Mouse (Mus musculus): ENCODE measurements at regions not wholly inside any gene's neighbourhood (a gene's known extent, or its start where the extent isn't known, plus 50 kb on each side); places are given as distances from the start of the nearest gene placed in this dataset.
"Not testable (repeated sequence)": the region's sequence is repeated elsewhere in the genome, so short reads cannot be mapped to it uniquely, and the experiment has no call there.

DNA sequence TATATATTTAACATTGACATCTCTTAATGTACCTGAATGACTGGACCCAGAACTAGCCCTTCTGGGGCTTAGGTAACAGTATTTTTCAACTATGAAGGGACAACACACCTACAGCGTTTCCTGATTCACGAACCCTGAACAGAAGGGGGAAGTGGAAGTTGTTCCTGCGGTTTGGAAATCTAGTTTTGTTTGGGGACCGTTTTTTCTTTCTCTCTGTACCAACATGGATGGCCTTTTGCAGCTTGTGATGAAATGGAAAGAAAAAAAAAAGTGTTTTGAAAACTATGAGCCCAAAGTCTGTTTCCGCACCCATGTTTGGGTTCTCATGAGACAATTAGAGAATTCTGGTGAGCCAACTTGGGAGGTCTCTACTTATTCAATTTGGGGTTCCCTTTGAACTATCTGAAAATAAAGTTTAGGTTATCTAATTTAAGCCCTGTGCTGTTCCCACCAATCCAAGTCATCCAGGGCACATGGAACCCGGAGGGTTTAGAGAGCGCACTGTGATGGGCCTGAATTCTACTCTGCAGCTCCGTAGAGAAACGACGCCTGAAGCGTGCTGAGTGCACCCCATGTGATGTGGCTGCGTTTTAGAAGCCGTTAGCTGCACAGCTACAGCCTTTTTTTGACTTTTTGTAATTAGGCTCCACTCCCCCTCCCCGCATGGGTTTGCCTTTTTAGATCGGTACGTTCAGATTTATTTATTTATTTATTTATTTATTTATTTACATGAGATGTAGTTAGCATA is 137.0 kb upstream of the Rapgef5 start:
- DNase-seq (ENCODE audit: low spot score), result no peak

DNA sequence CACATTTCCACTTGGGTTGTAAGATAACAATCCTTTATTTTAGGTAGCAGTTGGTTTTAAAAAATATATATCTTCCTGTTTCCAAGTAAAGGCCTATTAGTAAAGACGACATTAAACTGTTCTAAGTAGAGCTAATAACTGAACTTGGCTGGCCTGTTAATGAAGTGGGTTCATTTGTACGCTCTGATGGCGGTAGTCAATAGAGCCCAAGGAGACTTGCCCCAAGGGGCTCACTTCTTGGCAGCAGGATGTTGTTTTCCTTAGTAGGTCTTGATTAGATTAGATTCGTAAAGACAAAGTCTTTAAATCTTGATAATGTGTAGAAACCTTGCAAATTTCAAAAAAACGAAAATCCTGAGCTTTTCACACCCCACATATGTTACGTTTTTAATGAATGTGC is 135.4 kb upstream of the Rapgef5 start:
- no peak for DNase-seq (ENCODE audit: low spot score)

DNA sequence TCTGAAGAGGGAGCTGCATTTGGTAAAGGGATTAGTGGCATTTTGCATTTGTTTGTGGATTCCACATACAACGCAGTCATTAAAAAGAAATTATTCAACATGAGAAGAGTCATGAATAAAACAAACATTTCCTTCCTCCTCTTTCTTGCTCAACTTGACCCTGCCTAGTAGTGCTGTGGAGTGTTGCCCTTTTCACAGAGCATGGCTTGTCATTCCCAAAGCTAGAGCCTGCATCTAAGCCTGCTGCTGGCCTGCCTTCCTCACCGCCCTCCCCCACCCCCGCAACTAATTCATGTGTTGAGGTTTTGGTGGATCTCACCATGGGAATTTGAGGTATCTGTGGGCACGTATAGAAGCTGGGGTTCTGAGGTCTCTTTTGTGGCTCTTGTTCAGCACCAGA is 133.6 kb upstream of the Rapgef5 start:
- not testable (repeated sequence) for DNase-seq (ENCODE audit: low spot score)

DNA sequence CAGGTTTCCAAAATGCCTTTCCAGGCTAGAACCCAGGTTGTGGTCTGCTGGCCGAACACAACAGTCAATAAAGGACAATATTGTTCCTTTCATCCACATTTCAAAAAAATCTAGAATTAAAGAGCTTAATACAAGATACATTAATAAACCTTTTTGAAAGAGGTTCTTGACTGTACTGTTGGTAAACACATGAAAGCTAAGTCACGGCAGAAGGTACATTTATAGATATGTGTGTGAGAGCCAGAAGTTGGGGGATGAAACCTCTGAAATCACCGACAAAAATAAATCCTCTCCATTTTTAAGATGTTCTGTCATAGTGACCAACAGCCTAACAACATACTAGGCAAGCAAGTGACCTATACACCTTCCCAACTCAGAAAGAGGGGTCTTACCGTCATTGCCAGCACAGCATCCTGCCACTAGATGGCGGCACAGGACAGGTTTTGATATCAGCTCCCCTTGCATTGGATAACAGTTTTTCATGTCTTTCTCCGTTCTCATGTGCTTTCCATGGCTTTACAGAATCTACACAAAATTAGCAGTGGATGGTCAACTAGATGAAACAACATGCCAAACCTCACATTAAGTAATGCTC is 131.1 kb upstream of the Rapgef5 start:
- peak; percentile 74 for DNase-seq (ENCODE audit: low spot score)

DNA sequence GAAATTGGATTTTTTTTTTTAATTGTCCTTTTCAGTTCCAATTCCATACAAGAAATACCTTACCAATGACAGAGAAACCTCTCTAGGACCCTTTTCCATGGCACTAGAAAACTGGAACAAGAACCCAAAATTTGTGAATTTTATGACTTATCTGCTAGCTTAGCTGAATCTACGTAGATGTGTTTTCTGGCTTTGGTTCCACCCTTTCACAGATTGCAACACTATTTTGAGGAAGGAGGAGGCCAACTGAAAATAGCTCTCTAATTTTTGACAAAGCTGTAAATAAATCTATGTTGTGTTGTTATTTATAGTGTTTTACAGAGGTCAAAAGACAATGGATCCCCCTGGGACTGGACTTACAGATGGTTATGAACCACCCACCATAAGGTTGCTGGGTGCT is 130.6 kb upstream of the Rapgef5 start:
- no peak for DNase-seq (ENCODE audit: low spot score)

DNA sequence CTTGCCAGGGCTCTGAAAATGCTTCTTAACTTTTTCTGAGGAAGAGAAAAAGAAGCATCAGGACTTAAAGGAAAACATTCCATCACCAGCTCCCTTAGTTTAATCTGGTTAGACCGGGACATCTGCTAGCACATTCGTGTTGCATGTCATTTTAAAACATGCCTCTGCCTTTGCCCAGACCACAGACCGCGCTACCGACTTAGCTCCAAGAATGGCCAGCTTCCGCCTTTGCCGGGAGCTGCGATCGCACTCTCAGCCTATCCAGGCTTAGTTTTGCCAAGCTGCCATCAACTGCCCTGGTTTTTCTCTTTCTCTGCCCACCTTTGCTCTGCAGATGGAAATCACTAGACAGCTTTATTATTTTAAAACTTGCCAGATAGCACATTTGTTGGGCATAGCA is 129.3 kb upstream of the Rapgef5 start:
- DNase-seq (ENCODE audit: low spot score), result no peak

DNA sequence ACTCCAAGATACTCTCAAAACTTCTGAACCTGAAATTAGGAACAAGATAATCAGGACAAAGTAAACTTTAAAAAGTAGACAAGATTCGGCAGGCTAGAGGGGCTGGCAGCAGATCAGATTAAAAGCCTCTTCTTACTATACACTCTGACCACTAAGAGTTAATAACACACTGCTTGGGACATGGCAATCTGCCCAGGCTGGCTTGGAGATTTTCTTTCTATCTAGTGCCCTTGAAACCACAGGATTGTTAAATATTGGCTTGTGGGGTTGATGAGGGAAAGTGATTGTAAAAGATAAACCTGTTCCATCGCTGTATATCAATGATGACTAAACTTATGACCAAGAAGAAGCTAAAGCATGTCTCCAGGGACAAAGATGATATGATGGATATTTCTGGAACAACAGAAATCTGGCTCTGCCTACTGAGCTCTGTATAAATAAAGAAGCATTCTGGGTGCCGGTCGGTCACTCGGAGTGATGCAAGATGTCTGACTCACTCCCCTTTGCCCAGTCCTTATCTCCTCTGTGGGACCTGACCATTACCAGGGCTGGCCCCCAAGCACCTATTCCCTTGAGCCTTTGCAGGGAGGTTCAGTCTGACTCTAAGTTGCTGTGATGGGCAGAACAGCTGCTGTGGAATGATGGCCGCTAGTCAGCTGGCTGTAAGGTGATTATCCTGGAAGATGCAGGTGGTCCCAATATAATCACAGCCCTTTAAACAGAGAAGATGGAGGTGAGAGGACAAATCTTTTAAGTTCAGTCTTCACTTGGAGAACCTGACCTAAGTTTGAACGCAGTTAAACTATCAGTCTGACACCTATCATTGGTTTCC is 126.5 kb upstream of the Rapgef5 start:
- DNase-seq (ENCODE audit: low spot score), result peak; percentile 21

DNA sequence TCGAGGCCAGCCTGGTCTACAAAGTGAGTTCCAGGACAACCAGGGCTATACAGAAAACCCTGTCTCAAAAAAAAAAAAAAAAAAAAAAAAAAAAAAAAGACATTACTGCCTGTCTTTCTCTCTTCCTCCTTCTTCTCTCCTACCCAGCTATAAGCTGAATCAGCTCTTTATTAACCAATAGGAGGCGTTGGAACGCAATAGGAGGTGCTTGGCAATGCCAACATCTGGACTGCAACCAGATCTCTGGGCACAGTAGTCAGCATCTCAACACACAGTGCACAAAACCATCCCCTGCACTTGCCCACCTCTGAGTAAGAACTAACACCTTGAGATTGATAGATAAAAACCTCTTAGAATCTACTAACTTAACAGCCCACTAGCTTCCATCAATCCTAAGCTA is 118.8 kb upstream of the Rapgef5 start:
- no peak for DNase-seq (ENCODE audit: low spot score)

DNA sequence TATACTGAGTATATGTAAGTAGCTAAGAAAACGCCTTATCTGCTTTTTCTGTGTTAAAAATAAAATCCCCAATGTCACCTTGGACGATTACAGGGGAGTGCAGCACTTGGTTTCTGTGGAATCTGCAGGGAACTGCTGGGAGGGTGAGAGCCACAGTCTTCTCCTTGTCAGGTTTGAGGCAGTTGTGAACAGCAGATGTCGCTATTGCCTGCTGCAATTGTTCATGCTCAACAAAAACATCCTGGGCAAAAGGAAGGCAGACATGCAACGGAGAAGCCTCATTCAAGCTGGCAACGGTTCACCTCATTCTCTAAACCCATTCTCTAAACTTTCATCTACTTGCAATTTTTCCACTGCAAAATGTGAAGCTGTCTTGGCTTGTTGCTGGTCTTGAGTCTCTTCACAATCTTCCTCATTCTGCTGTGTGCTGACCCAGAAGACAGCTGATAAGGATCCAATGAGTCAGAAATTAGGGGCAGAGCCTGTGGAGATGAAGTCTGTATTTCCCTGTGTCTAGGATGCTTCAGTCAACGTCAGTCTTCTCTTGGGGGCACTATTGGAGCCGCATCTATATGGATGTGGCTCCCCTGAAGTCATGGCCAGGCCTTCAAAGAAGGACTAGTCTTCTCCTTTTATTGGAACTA is 112.6 kb upstream of the Rapgef5 start:
- peak; percentile 47 for DNase-seq (ENCODE audit: low spot score)

DNA sequence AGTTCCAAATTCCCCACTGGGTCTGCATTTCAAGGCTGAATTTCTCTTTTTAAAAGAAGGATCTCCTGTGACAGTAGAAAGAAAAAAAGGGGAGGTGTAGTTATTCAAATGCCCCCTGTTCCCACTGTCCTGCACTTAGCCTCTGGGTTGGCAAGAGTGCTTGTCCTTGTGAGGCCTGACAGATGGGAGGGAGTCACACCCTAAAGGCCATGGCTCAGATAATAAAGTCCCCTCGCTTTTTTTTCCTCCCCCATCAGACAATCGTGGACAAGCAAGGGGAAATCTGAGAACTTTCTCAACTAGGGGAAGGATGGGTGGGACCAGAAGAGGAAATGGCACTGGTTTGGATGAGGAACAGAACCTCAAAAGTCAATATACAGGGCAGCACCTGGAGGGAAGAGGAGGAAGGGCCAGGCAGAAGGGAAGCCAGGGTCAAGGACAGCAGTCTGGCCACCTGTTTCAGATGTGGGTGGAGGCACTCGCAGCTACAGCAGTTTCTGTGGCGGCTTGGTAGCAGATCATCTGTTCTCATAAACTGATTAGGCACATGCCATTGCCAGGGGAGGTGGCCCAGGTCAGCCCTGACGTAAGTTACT is 112.0 kb upstream of the Rapgef5 start:
- no peak for DNase-seq (ENCODE audit: low spot score)

DNA sequence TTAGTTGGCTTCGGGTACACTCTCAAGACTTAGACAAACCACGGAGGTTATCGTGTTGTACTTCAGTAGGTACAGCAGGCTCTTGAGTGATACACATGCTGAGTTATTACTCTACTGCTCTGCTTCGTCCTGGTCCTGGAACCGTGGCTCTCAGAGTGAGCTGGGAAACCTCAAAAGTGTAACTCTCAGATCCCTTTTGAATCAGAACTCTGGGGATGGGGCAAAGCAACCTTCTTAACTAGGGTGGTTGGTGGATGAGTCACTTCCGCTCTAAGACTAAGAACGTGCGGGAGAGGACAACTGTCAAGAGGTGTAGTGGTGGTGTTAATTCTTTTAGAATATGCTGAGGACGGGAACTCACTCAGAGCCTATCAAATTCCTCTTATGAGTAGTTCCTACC is 109.4 kb upstream of the Rapgef5 start:
- DNase-seq (ENCODE audit: low spot score), result no peak

DNA sequence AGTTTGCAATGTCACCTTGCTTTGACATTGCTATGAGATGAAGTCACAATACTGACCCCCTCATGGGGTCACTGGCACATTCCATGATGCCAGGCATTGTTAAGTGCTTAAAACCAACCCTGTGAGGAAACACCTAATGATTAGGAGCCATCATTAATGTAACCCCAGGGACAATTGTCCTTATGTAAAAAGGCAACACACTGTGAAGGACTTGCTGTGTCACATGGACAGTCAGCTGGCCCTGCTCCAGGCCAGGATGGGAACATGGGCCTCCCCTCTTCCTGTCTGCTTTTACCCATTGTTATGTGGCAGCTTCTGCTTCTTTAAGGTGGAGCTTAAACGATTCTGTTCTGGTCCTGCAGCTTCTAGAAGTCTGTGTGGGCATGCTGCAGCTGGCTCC is 105.7 kb upstream of the Rapgef5 start:
- DNase-seq (ENCODE audit: low spot score), result no peak

DNA sequence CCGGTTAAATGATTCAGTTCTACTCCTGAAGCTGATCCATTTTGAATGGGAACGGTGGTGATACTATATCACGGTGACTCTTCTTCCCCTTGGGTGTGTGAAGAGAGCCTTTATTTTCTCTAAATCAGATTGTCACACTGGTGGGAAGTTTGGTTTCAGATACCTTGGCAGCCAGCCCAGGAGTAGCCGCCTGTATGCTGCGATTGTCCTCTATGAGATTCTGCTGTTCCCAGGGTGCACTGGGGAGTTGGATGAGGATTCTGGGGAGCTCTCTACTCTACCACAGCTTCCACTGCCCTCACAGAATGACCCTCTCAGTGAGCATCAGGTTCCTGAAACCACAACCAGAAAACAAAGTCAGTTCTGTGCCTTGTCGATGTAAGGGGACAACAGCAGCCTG is 104.0 kb upstream of the Rapgef5 start:
- no peak for DNase-seq (ENCODE audit: low spot score)

DNA sequence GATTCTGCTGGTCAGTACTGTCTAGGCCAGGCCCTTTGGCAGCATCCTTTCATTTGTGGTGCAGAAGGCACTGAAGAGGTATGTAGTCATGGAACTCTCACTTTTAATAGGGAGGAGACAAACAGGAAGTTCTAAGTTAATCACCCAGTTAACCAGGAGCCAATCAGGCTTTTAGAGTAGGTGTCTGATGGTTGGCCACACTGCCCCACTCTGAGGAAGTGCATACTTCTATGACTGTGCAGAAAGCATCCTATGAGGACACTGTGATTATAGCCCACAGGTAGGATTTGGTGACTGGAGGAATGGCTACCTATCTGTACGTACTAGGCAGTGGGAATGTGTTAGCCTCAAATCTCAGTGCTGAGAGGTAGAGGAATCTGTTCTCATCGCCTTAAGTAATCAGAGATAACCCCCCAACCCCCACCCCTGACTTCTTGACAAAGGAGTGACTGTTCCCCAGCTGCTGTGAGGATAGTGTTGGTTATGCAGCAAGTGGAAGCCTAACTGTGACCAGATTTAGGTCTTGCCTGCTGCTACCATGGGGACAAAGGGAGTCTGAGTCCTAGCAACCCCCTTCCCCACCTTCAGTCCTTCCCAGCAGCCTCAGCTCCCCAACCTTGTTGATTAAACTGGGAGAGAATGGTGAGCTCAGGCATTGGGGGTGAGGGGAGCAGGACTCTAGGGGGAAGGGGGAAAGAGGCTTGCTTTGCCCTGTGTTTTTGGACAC is 103.3 kb upstream of the Rapgef5 start:
- no peak for DNase-seq (ENCODE audit: low spot score)

DNA sequence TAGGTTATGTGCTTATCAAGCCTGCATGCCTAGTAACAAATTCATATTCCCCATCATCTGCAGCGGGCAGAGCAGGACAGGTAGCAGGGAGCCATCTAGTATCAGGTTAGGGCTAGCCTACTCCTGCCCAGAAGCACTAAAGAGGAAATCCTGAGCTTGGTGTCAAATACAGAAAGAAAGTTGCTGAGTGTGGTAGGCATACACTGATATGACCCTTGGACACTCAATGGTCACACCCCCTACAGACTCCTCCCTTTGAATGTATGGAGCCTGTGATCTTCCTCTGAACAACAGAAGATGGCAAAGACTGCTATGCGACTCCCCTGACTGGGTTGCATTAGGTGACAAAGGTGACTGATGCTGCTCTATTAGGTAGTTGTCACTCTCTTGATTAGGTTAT is 102.3 kb upstream of the Rapgef5 start:
- DNase-seq (ENCODE audit: low spot score), result no peak

DNA sequence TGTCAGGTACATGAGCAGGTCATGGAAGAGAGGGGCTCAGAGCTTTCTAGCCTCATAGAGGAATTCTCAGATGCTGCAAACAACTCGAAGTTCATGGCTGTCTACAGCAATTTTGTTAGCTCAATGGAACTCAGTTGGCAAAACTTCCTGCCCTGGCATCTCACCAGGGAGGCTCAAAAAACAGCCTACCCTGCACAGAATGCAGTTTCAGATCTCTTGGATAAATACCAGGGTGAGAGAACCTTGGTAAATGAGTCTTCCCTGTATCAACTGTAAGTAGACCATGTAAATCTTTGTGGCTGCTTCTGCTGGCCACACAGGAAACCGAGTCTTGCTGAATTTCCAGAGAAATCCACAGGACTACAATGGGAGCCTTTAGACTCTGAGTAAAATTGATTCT is 101.1 kb upstream of the Rapgef5 start:
- DNase-seq (ENCODE audit: low spot score), result no peak

DNA sequence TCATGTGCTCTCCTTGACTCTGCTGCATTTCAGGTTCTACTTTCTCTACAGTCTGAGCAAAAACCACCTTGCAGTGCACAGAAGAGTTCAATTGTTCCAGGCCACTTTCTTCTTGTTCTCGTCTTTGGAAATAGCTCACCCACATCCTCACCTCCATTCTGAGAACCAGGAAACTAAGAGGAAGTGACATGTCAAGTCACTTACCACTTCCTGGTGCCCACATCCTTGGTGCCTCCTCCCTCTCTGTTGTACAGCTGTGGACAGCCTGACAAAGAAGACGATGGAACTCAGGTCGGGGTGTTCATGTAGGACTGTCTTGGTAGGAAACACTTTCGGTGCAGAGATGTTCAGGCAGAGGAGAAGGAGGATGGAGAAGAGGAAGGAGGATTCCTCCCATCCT is 98.3 kb upstream of the Rapgef5 start:
- DNase-seq (ENCODE audit: low spot score), result no peak

DNA sequence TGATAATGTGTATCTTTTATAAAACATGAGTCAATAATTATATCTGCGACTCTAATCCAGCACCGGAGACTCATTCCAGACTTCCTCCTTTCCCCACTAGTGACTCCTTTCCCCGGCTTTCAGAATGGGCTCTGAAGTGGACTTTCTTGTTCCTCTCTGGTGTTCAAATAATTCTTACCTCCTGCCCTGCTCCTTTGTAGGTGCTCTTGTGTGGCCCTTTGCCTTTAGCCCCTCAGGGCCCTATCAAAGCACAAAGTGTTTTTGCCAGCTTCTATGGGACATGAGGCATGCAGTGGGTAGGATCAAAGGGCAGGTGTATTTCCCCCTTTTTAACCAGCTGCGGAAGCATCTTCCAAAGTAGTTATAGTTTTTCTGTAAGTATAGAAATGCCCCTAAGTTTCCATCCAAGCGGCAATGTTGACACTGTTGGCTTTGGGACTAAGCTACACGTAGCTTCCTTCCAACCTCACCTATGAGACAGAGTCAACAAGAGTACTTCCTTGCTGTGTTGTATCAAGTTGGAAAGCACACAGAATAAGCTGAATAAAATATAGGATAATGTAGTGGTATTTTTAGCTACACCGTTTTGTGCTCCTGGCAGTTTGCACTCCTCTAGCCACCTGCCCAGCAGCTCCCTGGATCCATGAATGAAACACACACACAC is 93.8 kb upstream of the Rapgef5 start:
- no peak for DNase-seq (ENCODE audit: low spot score)

DNA sequence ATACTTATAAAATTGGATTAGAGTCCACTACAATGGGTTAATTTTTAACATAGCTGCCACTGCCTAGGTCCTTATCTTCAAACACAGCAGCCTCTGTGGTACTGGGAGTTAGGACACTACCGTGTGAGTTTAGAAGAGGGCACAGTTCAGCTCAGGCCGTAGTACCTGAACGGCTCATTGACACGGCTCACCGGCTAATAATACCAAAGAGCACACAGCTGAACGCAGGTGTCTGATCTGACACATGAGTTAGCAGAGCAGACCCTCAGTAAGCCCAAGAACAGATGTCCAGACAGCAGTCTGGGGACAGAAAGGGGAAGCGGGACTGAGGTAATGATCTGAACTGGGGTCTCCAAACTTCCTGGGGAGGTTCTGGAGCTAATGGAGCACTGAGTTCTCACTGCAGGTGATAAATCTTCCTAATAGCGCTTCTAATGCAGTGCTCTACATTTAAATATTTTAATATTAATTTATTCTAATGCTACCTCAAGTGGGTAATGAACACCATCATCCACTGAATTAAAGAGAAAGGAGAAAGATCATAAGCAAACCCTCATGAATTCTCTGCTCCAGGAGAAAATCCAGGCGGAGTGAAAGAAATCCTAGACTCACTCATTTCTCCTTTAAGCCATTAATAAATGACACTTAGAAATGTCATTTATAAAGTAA is 90.8 kb upstream of the Rapgef5 start:
- DNase-seq (ENCODE audit: low spot score), result no peak

DNA sequence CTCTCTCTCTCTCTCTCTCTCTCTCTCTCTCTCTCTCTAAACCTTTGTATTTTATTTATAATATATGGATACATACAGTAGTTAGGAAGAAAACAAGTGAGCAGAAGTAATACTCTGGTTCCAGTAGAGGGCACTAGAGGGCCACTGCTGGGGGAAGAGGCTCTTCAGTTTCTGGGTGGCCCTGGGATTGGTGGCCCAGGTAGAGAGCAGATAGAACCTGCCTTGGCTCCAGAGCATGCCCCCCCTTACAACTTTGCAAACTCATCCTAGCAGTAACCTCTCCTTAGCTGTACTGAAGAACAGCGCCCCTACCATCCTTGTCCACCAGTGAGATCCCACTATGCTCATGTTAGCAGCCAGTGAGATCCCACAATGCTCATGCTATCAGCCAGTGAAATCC is 88.8 kb upstream of the Rapgef5 start:
- DNase-seq (ENCODE audit: low spot score), result peak; percentile 44

DNA sequence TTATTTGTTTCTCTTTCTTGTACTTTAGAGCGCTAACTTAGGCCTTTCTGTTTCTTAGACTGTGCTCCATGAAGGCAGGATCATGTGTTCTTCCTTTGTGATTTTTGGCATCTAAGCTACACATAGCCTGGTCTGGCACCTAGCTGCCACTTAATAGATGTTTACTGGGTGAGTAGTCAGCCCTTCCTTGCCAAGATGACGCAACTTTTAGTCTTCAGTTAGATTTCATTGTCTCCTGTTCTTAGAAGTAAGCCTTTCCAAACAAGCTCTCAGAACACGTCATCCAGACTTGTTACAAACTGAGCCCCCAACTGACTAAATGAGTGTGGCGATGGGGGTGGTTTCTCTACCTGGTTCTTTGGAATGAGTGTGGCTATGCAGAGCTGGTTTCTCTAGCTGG is 85.4 kb upstream of the Rapgef5 start:
- no peak for DNase-seq (ENCODE audit: low spot score)

Data from urinary bladder, postnatal 25 days (tissue).